Mouse (Mus musculus): Measurements from ENCODE around the gene Ctnnbl1.

- TF ChIP-seq GATA1 (IDR thresholded peaks at IDR 0.05; ENCODE audit: low read length) (no peak), TAL1 (IDR thresholded peaks at IDR 0.05; ENCODE audit: low read length) (no peak)
Observed at GRCm38 (mm10) chr2:157897131-157897530, 159.9 kb downstream of the Ctnnbl1 start.

All from erythroblast, embryonic 14.5 days (primary cell).